Mouse (Mus musculus): ENCODE measurements at regions not wholly inside any gene's neighbourhood (a gene's known extent, or its start where the extent isn't known, plus 50 kb on each side); places are given as distances from the start of the nearest gene placed in this dataset.

DNA sequence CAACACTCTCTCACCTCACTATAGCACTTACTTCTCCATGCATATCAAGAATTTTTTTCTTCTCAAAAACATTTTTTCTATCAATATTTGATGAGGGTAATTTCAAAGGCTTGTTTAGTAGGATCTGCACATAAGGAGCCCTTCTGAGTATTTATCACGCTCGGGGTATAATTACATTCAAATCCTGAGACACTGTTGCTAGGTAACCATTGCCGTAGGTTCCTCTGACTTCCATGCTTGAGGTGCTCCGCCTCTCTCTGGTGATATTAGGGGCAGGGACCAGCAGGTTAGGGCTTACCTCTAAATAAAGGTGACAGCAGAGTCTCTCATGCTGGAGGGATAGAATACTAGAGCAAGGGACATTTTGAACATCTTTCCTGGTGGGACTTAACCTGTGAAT, 54.4 kb upstream of the 9630041A04Rik start:
- DNase-seq (ENCODE audit: low spot score in 2 of 2), result no peak

DNA sequence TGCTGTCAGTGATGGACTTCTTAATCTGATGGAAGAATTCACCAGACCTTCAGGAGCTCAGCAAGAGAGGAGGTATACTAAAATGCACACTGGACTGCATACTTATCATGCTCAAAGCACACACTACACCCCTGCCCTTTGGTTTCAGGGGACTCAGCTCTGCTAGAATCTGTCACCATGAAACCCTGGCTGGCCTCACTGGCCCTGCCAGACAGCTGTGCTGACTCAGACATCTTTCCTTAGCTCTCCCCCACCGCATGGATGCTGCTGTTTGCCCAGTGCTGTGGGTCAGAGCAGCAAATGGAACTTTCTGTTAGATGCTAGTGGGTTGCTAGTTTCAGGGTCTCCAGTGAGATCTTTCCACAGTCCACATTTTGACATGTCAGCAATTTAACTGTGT, 64.9 kb upstream of the 9630041A04Rik start:
- DNase-seq (ENCODE audit: low spot score in 2 of 2), result peak in 1 of 2 experiments; percentile 3

DNA sequence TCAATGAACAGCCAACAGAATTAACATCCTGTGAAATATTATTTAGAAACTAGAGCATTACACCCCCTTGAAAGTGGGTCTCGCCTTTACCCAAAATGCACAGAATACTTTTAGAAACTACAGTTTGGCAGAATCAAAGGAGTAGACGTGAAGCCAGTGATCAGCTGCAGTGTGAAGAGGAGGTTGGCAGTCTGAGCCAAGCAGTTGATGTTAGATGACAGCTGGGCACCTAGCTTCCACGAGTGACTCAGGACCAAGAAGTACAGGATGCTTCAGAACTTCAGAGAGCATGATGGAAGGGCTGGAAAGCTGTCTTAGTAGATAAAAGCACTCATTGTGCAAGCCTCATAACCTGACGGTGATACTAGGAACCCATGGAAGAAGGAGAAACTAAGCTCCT, 65.6 kb upstream of the 9630041A04Rik start:
- no peak for DNase-seq (ENCODE audit: low spot score in 2 of 2)

DNA sequence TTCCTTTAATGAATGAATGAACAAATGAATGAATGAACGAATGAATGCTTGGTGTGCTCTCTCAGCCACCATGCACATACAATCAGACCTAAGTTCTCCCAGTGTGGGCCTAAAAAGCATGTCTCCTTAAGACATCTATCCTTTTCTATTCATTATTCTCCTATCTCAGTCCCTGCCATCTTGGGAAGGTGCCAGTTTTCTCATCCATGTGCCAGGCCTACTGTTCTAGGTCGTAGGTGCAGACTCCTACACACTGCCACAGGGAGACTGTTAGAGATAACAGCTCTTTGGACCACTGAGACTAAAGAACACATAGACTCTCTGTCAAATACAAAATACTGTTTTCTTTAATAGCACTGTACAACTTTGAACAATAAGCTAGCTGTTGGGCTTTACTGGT, 66.2 kb upstream of the 9630041A04Rik start:
- DNase-seq (ENCODE audit: low spot score in 2 of 2), result no peak

DNA sequence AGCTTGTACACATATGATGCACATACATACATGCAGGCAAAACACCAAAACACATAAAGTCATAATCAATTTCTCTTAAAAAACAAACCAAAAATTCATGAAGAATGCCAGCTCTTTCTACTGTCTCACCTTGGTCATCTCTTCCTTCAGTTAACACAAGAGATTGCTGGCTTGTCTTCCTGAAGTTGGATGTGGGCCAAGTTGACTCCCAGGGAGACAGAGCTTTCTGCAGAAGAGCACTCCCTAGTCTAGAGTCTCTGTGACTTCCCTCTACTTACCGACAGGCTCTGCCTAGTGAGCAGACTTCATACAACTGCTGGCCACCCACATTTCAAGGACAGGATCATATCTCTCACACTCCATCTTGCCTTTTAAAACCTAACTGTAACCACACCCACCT, 70.7 kb upstream of the 9630041A04Rik start:
- DNase-seq (ENCODE audit: low spot score in 2 of 2), result no peak

DNA sequence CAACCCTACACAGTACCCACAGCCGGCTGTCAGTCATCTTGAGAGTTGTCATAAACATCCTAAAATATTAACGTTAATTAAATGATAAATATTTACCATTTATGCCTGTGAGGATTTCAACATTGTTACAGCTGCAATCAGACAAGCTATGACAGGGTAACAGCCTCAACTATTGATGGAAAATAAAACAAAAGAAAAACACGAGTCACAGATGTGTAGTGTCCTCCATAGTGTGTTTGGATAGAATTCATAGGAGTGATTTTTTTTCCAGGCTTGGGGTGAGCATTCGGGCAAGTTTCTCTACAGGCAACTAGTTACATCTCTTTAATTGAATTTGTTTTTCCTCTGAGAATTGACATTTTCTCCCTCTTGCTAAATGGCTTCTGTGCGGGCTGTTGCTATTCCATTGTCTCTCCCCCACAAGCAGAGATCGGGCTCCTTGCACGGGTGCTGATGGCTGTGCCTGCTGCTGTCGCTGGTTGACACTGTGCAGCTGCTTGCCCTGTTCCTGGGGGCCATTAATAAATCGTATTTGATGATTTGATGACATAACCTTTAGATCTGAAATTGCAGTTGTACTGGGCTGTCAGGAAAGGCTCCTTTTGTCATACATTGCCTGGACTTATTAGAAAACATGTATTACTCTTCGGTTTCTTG, 120.6 kb upstream of the 9630041A04Rik start:
- no peak for DNase-seq (ENCODE audit: low spot score in 2 of 2)

DNA sequence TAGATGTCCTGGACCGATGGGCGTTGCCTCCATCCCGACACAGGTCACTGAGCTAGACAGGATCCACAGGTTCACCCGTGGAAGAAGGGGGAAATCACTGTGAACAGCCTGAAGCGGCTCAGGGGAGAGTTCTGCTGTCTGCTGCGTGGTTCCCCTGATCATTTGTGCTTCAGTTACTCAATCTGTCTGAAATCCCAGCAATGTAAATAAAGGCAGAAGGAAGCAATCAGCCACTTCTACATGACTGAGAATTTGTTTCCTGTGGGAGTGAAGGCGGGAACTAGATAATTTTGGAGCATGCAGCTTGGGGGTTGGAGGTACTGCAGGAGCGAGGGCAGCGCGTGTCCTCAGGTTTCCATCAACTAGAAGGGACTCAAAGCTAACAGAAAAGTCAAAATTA, 122.3 kb upstream of the 9630041A04Rik start:
- DNase-seq (ENCODE audit: low spot score in 2 of 2), result no peak

DNA sequence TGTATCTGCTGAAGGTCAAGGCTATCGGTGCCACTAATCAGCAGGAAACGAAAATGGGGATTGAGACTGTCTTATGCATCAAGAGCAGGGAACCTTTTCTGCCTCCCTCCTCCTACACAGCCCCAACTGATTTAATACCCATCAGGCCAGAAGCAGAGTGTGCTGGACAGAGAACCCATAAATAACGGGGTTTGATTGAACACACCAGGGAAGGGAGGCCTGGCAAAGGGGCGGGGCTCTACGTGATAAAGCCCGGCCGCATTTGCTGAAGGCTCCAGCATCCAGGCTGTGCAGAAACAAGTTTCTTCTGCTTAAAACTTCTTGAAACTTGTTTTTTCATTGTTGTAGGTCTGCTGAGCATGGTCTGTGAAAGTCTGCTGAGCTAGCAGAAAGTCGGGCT, 127.4 kb upstream of the 9630041A04Rik start:
- no peak for DNase-seq (ENCODE audit: low spot score in 2 of 2)

DNA sequence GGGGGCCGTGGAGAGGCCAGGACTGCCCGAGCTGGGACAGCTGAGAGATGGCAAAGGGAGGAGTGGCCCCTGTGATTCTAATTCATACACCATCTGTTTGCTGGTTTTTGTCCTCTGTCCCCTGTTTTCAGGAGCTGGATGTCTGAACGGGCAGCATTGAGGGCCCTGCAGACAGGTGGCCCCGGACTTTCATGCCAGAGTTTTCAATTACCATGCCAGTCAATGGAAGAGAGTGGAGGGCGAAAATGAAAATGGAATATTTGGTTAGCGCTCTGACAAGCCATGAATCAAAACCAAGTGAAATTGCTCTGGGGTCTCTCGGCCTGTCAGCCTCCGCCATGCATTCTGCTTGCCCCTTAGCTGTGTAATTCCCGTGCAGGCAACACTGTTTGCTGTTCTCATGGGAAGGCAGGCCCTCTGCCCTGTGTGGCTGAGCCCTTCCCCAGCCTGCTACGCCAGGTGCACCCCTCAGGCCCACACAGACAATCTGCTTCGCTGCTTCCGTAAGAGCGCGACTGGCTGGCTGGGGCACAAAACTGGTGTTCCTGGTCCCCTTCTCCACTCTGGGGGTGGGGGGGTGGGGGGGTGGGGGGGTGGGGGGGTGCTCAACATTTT, 127.9 kb upstream of the 9630041A04Rik start:
- DNase-seq (ENCODE audit: low spot score in 2 of 2), result no peak

DNA sequence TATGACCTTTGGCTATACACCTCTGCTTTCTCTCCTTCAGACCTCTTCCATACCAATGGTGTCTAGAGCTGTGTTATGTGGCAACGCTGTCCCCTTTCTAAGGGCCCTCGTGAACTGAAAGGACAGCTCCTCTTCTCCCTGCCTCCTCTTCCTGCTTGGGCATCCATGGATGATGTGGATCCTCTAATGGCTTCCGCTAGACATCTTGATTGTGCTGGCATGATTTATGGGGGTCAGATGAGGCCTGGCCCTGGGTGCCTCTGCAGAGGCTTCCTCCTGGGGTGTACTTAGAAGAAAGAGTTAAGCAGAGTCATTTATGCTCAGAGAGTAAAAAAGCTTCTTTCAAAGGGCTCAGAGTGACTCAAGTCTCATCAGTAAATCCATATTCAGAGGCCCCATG, 131.5 kb upstream of the 9630041A04Rik start:
- no peak for DNase-seq (ENCODE audit: low spot score in 2 of 2)

DNA sequence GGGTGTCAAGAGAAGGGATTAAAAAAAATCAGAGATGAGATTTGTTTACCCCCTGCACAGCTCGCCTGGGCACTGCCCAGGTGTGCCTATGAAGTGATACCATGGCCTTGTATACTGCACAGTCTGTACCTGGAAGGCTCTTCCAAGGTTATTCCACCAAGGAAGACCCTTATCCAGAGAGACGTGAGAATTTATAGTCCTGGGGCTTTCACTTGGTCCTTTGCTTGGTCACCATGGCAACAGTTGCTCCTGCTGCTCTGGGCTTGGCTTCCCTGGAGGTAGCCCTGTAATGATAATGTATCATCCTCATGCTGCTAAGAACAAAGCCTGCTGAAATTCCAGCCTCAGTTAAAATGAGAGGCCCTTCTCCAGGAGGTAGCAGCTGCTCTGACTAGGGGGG, 143.7 kb upstream of the 9630041A04Rik start:
- DNase-seq (ENCODE audit: low spot score in 2 of 2), result no peak

DNA sequence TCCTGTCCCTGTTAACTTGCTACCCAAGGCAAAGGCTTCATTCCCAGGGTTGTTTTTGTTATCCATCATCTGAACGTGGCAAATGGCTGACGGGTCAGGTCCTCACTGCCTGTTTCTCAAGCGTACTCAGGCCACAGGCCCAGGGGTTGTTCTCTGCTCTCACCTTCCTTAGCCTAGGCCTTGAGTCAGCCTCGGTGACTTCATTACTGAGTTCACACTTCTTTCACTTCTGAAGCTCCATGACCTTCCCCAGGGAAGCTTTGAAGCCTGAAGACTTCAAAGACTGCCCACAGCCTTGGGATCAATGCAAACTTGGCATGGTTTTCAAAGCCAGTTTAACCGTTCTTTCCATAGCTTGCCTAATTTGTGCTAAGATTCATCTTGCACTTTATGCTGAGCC, 145.3 kb upstream of the 9630041A04Rik start:
- no peak for DNase-seq (ENCODE audit: low spot score in 2 of 2)

DNA sequence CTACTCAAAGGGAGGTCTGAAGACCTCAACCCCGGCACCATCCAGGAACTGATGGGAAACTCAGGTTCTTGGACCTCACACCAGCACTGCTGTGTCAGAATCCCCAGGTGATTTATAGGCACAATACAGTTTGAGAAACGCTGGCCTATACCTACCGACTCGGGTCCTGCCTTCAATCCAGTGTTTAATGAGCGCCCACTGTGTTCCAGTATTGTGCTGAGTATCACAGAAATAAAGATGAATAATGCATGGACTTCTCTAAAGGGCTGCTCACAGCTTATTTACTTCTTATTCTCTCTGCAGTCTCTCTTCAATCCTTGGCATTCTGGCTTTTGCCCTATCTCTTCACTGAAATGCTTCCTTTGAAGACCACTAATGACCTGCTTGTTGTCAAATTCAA, 146.8 kb upstream of the 9630041A04Rik start:
- no peak for DNase-seq (ENCODE audit: low spot score in 2 of 2)

DNA sequence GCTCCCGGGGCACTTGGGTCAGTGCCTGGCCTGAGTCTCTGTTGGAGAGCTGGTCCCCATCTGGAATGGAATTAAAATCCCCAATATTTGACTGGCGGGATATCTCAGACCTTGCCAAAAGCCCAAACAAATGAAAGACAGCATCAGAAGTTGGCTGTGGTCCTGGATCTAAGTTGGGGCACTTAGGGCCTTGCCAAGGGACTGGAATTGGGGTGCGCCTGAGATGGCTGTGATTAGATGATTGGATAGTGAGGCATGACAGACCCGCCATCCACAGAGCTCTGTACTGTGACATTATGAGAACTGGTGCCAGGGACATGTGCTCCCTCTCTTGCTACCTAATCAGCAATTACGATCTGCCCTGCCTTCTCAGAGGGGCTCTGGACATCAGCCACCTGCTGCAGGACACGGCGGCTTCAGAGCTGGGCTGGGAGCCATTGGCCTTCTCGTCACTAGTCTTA, 151.0 kb upstream of the 9630041A04Rik start:
- DNase-seq (ENCODE audit: low spot score in 2 of 2), result no peak

DNA sequence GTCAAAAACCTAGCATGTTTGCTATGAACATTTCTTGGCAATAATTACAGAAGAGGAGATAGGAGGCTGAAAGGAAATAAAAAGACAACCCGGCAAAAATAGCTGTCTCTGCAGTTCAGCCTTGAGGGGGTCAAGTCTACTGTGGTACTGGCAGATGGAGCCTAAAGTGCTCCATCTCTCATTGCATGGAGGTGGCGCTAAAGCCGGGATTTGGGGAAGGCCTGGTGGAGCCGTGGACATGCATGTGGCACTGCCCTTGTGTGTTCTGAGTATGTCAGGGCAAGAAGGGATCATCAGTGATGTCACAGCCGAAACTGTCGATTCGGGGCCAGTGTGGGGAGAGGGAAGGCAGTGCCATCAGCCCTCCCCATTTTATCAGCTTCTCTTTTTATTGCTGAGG, 161.3 kb upstream of the 9630041A04Rik start:
- no peak for DNase-seq (ENCODE audit: low spot score in 2 of 2)

DNA sequence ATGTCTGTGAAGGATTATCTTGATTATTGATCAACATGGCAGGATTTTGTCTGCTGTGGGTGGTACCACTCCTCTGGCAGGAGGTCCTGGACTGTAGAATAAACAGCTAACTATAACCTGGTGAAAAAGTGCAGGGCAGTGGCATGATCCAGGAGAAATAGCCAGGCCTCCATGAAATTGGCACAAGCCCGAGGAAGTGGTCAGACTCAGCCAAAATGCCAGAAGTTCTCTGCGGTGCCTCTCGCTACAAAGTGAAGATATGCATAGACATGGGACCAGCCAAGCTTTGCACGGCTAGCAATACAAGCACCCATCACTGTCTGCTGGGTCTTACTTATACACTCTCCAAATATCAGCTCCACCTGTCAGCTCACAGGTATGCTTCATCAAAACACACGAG, 167.6 kb upstream of the 9630041A04Rik start:
- no peak for DNase-seq (ENCODE audit: low spot score in 2 of 2)

DNA sequence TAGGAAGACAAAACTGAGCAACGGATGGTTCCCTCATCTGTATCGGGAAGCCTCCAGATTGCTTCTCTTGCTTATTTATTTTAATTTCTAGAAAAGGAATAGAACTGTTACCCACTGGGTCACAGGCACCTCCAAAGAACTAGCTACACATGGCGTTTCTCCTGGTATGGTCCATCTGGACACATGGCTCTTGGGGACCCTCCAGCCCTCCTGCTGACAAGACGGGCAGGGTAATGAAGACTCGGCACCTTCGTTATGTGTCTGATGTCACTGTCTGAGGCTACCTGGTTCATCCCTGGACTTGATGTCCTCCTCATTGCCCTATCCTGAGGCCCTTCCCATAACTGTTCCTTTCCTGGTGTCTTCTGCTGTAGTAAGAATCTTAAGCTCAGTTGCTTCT, 170.3 kb upstream of the 9630041A04Rik start:
- DNase-seq (ENCODE audit: low spot score in 2 of 2), result no peak

DNA sequence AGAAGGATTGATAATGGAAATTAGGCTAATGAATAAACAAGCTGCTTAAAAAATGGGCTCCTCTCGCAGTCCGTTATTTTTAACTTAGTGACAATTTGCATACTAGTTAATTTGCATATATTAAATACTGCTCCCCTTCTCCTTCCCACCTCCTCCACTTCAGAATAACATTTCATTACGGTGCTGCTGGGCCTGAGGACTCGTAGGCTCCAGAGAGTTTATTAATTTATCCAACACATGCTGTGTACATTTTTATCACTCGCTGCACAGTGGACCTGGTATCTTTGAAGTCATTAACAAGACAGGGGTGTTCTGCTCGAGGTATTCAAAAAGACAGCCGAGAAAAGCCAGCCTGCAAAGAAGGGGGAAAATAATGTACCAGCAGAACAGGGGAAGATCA, 170.7 kb upstream of the 9630041A04Rik start:
- DNase-seq (ENCODE audit: low spot score in 2 of 2), result no peak

DNA sequence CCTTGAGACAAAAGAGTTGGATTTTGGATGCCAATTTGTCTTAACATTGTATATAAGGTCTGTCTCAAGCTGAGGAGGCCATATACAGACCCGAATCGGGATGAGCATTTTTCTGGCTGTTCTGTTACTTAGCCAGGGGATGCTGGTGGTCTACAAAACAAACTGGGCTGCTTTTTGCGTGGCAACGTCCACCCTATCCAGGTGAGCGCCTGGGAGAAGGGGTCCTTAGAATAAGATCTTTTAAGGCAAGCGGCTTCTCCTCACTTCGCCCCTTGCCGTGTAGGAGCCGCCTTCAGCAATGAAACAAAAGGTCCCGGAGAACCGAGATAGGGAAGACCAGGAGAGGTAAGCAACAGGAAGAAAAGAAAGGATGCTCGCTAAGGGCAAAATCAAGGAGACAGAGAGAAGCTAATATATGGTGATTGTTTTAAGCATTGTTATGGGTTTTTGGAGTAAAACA, 171.2 kb upstream of the 9630041A04Rik start:
- DNase-seq (ENCODE audit: low spot score in 2 of 2), result no peak

DNA sequence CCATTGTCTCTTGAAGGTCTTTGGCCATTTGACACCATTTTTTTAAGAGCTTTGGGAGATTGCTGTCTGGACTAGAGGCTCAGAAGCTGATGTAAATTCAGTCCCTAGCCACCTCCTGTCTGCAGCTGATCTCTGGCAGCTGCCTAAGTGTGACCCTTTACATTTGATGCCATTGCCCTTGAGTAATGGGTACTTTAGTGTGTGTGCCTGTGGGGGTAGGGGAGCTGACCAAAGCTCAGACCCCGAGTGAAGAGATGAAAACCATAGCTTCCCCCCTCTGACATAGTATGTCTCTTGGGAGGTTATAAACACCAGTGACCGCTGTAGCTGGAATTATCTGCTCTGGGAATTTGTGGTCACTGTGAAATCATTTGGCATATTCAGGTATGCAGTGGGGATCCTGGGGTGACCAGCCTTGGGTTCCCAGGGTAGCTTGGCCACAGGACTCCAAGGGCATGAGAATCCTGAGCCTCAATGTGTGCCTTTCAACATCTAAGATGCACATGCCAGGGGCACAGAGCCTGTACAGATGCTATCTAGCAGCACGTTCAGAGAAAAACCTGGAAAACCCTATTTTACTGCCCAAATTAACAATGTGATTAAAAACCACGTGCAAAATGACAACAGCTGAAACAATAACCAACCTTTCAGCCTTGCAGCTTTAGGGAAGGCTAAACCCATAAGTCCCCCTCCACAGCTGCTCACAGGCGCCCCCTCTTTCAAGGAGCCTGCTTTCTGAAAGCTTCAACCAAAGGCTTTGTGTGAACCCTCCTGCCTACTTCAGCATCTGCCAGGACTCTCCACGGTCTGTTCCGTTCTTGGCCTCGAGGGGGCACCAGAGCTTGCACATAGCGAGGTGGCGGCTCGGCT, 171.9 kb upstream of the 9630041A04Rik start:
- DNase-seq (ENCODE audit: low spot score in 2 of 2), result peak; percentile 53 to 54

DNA sequence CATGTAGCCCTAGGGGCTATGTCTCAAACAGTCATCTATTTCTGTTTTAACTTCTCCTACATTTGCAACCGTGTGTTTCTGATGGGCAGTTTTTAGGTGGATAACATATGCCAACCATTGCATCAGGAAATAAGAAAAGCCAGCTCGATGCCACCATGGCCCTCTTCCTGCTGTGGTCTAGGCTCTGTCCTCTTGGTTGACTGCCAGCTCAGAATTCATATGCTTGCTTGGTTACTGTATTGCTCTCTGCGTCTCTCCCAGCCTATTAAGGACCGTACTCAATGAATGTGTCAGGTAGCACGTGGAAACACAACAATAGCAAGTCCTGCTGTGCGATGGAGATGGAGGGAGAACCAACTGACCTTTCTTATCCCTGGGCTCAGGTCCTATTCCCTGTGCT, 174.4 kb upstream of the 9630041A04Rik start:
- DNase-seq (ENCODE audit: low spot score in 2 of 2), result no peak

DNA sequence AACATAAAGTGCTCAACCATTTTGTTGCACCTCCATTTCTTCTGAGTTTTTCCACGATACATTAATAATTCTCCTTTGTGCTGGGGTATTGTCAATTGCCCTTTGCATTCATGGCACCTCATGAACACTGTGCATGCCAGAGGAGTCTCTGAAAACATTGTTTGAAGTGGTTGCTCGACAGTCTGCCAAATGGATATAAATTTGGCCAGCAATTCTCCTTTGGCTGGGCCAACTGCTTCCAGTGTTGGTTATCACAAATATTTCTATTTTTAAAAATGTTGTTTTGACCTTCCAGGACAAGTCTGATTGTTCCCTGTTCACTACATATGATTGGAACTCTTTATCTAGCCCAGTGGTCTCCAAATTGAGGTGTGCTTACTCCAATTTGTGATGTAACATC, 184.1 kb upstream of the 9630041A04Rik start:
- no peak for DNase-seq (ENCODE audit: low spot score in 2 of 2)
